Mouse (Mus musculus): Measurements from ENCODE around the gene Gm3233. TPM values are rescaled to one million over a fixed set of nuclear protein-coding genes. Genes with fewer than 3 reads are reported as not detected.
"Not testable (repeated sequence)": the region's sequence is repeated elsewhere in the genome, so short reads cannot be mapped to it uniquely, and the experiment has no call there.

Gene Gm3233
- polyA plus RNA-seq (2014; fragmentation: Nextera tagmentation; extraction: Ambion mirVana) = not detected in 2 replicates

DNA sequence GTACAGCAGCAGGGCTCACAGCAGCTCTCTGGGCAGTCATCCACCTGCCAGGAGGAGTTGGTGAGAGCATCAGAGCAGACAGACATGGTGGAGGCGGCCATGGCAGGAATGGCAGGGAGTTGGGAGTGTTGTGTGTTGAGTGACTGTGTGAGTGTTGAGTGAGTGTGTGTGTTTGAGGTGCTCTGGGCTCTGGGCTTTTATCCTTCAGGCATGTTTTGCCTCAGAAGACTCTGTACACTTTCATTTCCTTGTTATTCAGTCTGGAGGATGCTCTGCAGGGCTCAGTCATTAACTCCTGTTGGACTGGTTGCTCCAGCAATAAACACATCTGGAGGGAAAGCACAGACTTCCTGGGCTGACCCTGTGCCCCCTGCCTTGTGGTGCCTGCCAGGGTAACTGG, at the start of gene Gm3233:
TSS of gene Gm3233 (minus strand) at position 101 of the 400 bp plus-strand sequence.
- H3K9me3 ChIP-seq (ENCODE audit: control insufficient read depth, low read length); H3K4me2 ChIP-seq (ENCODE audit: low read length); H3K4me3 ChIP-seq (replicated peaks; ENCODE audit: low read depth, low read length); ATAC-seq (ENCODE audit: low FRiP score, low TSS enrichment); H3K4me1 ChIP-seq (ENCODE audit: control insufficient read depth, insufficient read depth, low read length); H3K27me3 ChIP-seq (ENCODE audit: control insufficient read depth, insufficient read depth, low read length); DNase-seq; H3K36me3 ChIP-seq (ENCODE audit: control insufficient read depth, insufficient read depth, low read length); H3K9ac ChIP-seq (replicated peaks; ENCODE audit: low read length); H3K27ac ChIP-seq (replicated peaks; ENCODE audit: low read depth, low read length): not testable (repeated sequence)
- WGBS = no CpG with 5 or more reads among the region's 1 CpGs

DNA sequence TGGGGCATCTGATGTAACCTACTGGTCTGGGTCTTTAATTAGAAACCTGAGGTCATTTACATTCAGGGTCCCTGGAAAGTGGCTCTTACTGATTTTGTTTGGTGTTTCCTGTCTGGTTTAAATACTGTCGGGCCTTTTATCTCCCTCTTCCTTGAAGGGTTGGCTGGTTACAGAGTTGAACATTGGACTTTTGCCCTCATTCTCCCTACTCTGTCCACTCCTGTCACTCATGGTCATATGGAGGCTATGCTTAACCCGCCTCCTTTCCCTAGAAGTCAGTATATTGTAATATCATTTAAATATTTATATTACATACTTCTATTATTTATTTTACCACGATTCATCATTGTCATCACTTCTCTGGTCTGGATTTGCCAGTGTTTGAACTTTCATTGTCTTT, 44.6 kb upstream of the Gm3233 start:
- 86% methylated on average over 3 of the region's 3 CpGs for WGBS
- H3K9me3 ChIP-seq (ENCODE audit: control insufficient read depth, low read length) = no peaks in the 10 kb centered on the region
- no peak overlapping the region for H3K27ac ChIP-seq (replicated peaks; ENCODE audit: low read depth, low read length)
- no peak overlapping the region for H3K9ac ChIP-seq (replicated peaks; ENCODE audit: low read length)
- ATAC-seq (ENCODE audit: low FRiP score, low TSS enrichment) (no peak), DNase-seq (no peak)
- H3K27me3 ChIP-seq (ENCODE audit: control insufficient read depth, insufficient read depth, low read length) = no peaks in the 10 kb centered on the region
- no peak overlapping the region for H3K4me3 ChIP-seq (replicated peaks; ENCODE audit: low read depth, low read length)
- H3K4me2 ChIP-seq (ENCODE audit: low read length) = no peak overlapping the region
- no peaks in the 10 kb centered on the region for H3K36me3 ChIP-seq (ENCODE audit: control insufficient read depth, insufficient read depth, low read length)
- no peaks in the 10 kb centered on the region for H3K4me1 ChIP-seq (ENCODE audit: control insufficient read depth, insufficient read depth, low read length)

DNA sequence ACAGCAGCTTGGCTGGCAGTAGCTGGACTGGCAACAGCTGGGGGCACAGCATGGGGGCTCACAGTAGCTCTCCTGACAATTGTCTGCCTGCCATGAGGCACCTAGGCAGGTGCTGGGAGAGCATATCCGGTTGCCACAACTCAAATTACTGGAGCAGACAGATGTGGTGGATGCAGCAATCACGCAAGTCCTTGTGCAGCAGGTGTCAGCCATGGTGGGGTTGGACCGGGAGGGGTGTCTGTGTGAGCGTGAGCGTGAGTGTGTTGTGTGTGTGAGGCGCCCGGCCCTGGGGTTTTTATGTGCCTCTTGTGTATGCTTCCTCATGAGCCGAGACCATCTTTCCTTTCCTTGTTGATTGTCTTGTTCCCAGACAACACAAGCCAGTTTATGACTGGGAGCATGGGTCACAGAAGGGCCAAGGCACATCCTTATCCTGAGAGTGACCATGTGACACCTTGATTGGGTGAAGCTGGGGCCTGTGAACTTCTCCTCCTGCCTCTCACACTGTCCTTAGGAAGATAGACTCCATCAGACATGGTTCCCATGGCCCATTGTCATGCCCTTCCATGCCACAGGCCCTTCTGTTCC, 39.5 kb upstream of the Gm3233 start, which contains the start of gene Gm19668:
TSS of gene Gm19668 (minus strand) at position 213 of the 588 bp plus-strand sequence.
- H3K27me3 ChIP-seq (ENCODE audit: control insufficient read depth, insufficient read depth, low read length) = no peaks in the 10 kb centered on the region
- 67% methylated on average over 8 of the region's 8 CpGs for WGBS
- ATAC-seq (ENCODE audit: low FRiP score, low TSS enrichment) (0 out of 2 replicates have a peak, but pooled peaks have one; percentile 17), DNase-seq (no peak)
- no peaks in the 10 kb centered on the region for H3K9me3 ChIP-seq (ENCODE audit: control insufficient read depth, low read length)
- H3K27ac ChIP-seq (replicated peaks; ENCODE audit: low read depth, low read length) = peak within 1 kb of the TSS; percentile 37; the same call in 1 of the 2 replicates
- no peak within 1 kb of the TSS for H3K4me2 ChIP-seq (ENCODE audit: low read length)
- no peaks in the 10 kb centered on the region for H3K36me3 ChIP-seq (ENCODE audit: control insufficient read depth, insufficient read depth, low read length)
- no peaks in the 10 kb centered on the region for H3K4me1 ChIP-seq (ENCODE audit: control insufficient read depth, insufficient read depth, low read length)
- H3K4me3 ChIP-seq (replicated peaks; ENCODE audit: low read depth, low read length) = no peak within 1 kb of the TSS
- H3K9ac ChIP-seq (replicated peaks; ENCODE audit: low read length) = no peak within 1 kb of the TSS

DNA sequence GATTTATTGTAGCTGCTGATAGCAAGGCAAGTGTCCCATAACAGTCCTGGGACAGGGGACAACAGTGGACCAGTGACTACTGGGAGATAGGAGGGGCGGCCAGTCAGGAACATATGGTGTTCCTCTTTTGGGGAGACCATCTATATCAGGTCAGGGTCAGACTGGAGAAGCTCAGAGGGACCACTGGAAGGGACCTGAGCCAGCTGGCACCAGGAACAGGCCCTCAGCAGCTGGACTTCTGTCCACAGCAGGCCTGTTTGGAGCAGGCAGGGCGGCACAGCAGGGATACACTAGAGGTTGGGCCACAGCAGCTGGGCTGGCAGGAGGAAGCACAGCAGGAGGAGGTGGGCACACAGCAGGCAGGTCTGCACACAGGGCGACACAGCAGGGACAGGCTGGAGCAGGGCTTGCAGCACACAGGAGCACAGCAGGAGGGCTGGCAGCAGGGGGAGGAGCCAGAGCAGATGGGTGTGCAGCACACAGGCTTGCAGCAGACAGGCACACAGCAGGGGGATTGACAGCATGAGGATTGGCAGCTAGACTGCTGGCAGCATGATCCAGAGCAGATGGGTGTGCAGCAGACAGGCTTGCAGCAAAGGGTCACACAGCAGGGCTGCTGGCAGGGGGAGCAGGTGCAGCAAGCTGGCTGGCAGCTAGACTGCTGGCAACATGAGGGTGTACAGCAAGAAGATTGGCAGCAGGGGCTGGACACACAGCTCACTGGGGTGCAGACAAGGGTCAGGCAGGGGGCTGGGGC, 38.9 kb upstream of the Gm3233 start:
- H3K27me3 ChIP-seq (ENCODE audit: control insufficient read depth, insufficient read depth, low read length); DNase-seq; ATAC-seq (ENCODE audit: low FRiP score, low TSS enrichment); H3K36me3 ChIP-seq (ENCODE audit: control insufficient read depth, insufficient read depth, low read length); H3K4me2 ChIP-seq (ENCODE audit: low read length); H3K9ac ChIP-seq (replicated peaks; ENCODE audit: low read length); H3K4me1 ChIP-seq (ENCODE audit: control insufficient read depth, insufficient read depth, low read length); H3K4me3 ChIP-seq (replicated peaks; ENCODE audit: low read depth, low read length); H3K9me3 ChIP-seq (ENCODE audit: control insufficient read depth, low read length): not testable (repeated sequence)
- 45% methylated on average over 3 of the region's 3 CpGs for WGBS
- peak overlapping the region; percentile 37; the same call in 1 of the 2 replicates for H3K27ac ChIP-seq (replicated peaks; ENCODE audit: low read depth, low read length)

DNA sequence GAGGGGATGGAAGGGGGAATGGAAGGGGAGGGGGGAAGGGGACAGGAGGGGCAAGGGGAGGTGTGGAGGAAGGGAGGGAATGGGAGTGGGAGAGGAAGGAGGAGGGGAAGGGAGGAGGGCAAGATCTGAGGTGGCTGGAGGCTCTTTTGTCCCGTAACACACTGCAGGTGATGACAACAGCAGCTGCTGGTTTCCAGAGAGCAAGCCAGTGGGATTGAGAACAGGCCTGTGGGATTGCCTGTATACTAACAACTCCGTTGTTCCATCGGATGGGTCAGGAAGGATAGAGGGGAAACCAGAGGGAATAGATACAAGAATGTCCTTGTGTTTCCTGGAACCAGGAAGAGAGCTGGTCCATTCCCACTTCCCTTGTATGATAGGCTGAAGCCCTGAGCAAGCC, 38.2 kb upstream of the Gm3233 start:
- Histone ChIP-seq H3K27ac (replicated peaks; ENCODE audit: low read depth, low read length) (0 out of 2 replicates have a peak overlapping the region, but pooled peaks have one; percentile 38), H3K4me3 (replicated peaks; ENCODE audit: low read depth, low read length) (no peak overlapping the region), H3K4me1 (ENCODE audit: control insufficient read depth, insufficient read depth, low read length) (no peaks in the 10 kb centered on the region), H3K4me2 (ENCODE audit: low read length) (no peak overlapping the region), H3K9ac (replicated peaks; ENCODE audit: low read length) (no peak overlapping the region), H3K9me3 (ENCODE audit: control insufficient read depth, low read length) (no peaks in the 10 kb centered on the region), H3K27me3 (ENCODE audit: control insufficient read depth, insufficient read depth, low read length) (no peaks in the 10 kb centered on the region), H3K36me3 (ENCODE audit: control insufficient read depth, insufficient read depth, low read length) (no peaks in the 10 kb centered on the region)
- 19% methylated on average over 3 of the region's 3 CpGs for WGBS
- ATAC-seq (ENCODE audit: low FRiP score, low TSS enrichment) (no peak), DNase-seq (peak; percentile 11)

DNA sequence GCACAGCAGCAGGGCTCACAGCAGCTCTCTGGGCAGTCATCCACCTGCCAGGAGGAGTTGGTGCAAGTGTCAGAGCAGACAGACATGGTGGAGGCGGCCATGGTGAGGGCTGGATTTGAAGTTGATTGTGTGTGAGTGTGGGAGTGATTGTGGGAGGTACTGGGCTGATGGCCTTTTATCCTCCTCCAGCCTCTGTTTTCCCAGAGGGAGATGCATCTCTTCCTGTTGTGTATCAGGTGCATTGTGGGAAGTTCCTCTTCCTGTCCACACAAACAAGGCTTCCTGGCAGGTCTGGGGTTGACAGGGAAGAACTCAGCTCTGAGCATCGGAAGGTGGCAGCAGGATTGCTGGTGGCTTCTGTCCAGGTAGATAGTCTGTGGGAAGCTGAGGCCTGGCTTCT, 35.5 kb upstream of the Gm3233 start, which contains the start of gene Gm9639:
TSS of gene Gm9639 (minus strand) at position 101 of the 400 bp plus-strand sequence.
- H3K27ac ChIP-seq (replicated peaks; ENCODE audit: low read depth, low read length) = no peak within 1 kb of the TSS
- no peak within 1 kb of the TSS for H3K4me3 ChIP-seq (replicated peaks; ENCODE audit: low read depth, low read length)
- H3K36me3 ChIP-seq (ENCODE audit: control insufficient read depth, insufficient read depth, low read length) = no peaks in the 10 kb centered on the region
- no peak for ATAC-seq (ENCODE audit: low FRiP score, low TSS enrichment)
- H3K27me3 ChIP-seq (ENCODE audit: control insufficient read depth, insufficient read depth, low read length) = no peaks in the 10 kb centered on the region
- H3K9ac ChIP-seq (replicated peaks; ENCODE audit: low read length) = no peak within 1 kb of the TSS
- DNase-seq = no peak
- 50% methylated on average over 2 of the region's 2 CpGs for WGBS
- H3K4me2 ChIP-seq (ENCODE audit: low read length) = no peak within 1 kb of the TSS
- H3K9me3 ChIP-seq (ENCODE audit: control insufficient read depth, low read length) = no peaks in the 10 kb centered on the region
- no peaks in the 10 kb centered on the region for H3K4me1 ChIP-seq (ENCODE audit: control insufficient read depth, insufficient read depth, low read length)

DNA sequence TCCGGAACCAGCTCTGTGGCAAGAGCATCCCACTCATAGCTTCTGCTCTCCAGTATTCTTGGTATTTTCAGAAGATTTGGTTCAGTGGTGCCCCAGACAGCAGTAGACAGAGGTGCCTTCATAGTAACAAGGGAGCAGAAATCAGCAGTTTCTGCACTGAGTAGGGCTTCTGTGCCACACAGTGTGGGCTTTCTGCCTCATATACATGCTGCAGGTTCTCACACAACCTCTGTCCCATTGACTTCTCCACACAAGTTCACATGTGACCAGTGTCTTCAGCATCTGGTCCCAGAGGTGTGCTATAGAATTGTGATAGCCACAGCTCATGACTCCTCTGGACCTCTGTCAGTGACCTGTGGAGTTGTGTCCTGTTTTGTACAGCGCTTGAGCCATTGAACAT, 29.1 kb upstream of the Gm3233 start:
- ATAC-seq (ENCODE audit: low FRiP score, low TSS enrichment) = no peak
- 94% methylated on average over 2 of the region's 2 CpGs for WGBS
- H3K4me1 ChIP-seq (ENCODE audit: control insufficient read depth, insufficient read depth, low read length) = no peaks in the 10 kb centered on the region
- no peak overlapping the region for H3K4me2 ChIP-seq (ENCODE audit: low read length)
- no peaks in the 10 kb centered on the region for H3K36me3 ChIP-seq (ENCODE audit: control insufficient read depth, insufficient read depth, low read length)
- no peak overlapping the region for H3K4me3 ChIP-seq (replicated peaks; ENCODE audit: low read depth, low read length)
- no peak overlapping the region for H3K27ac ChIP-seq (replicated peaks; ENCODE audit: low read depth, low read length)
- H3K27me3 ChIP-seq (ENCODE audit: control insufficient read depth, insufficient read depth, low read length) = no peaks in the 10 kb centered on the region
- H3K9ac ChIP-seq (replicated peaks; ENCODE audit: low read length) = no peak overlapping the region
- no peaks in the 10 kb centered on the region for H3K9me3 ChIP-seq (ENCODE audit: control insufficient read depth, low read length)
- DNase-seq = no peak

DNA sequence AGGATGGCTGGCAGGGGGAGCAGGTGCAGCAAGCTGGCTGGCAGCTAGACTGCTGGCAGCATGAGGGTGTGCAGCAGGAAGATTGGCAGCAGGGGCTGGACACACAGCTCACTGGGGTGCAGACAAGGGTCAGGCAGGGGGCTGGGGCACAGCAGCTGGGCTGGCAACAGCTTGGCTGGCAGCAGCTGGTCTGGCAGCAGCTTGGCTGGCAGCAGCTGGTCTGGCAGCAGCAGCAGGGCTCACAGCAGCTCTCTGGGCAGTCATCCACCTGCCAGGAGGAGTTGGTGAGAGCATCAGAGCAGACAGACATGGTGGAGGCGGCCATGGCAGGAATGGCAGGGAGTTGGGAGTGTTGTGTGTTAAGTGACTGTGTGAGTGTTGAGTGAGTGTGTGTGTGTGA, 28.4 kb upstream of the Gm3233 start, which contains the start of gene Gm7137:
TSS of gene Gm7137 (minus strand) at position 325 of the 400 bp plus-strand sequence.
- H3K9ac ChIP-seq (replicated peaks; ENCODE audit: low read length) = not testable (repeated sequence)

More for the DNA sequence above, 28.4 kb upstream of the Gm3233 start, which contains the start of gene Gm7137:
- H3K36me3 ChIP-seq (ENCODE audit: control insufficient read depth, insufficient read depth, low read length); H3K4me1 ChIP-seq (ENCODE audit: control insufficient read depth, insufficient read depth, low read length); DNase-seq; H3K27ac ChIP-seq (replicated peaks; ENCODE audit: low read depth, low read length); H3K9me3 ChIP-seq (ENCODE audit: control insufficient read depth, low read length); ATAC-seq (ENCODE audit: low FRiP score, low TSS enrichment); H3K4me2 ChIP-seq (ENCODE audit: low read length); H3K4me3 ChIP-seq (replicated peaks; ENCODE audit: low read depth, low read length); H3K27me3 ChIP-seq (ENCODE audit: control insufficient read depth, insufficient read depth, low read length): not testable (repeated sequence)
- 83% methylated on average over 1 of the region's 1 CpGs for WGBS
